Mouse (Mus musculus): ENCODE results near the gene Pias1.

Gene Pias1

DNA sequence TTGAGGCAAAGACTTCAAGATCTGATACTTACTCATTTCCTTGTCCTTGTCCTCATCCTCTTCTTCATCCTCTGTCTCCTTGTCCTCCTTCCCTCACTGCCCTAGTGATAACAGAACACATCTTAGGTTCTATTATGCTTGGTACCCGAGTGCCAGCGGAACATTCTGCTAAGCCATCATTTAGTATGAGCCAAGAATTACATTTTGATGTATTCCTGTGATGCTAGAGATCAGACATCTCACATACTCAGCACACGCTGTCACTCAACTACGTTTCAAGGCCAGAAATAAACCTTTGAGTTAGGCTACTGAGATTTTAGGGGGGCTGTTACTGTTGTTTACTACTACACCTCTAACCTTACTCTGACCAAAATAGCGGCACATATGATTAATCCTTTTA is at the start of gene Pias1:
Pias1 (minus strand) TSS at position 101 of the 400 bp plus-strand sequence.
- no peak for DNase-seq (ENCODE audit: low read depth, low spot score)

DNA sequence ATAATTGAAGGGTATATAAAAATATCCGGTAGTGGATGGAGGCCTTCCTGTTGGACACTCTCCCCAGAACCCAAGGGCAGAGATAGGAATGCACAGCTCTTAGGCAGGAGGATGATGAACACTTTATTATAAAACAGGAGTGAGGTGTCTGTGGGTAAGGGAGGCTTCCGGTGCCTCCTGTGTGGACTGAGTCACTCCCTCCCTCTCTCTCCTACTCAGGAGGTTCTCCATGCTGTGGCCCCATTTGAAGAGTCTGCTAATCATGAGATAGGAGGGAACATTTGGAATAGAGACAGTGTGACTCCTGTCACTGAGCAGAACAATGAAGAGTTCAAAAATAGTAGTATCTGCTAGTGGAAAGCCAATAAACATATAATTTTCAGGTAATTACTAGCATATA is 47.7 kb upstream of the Pias1 start:
- DNase-seq (ENCODE audit: low read depth, low spot score), result no peak

DNA sequence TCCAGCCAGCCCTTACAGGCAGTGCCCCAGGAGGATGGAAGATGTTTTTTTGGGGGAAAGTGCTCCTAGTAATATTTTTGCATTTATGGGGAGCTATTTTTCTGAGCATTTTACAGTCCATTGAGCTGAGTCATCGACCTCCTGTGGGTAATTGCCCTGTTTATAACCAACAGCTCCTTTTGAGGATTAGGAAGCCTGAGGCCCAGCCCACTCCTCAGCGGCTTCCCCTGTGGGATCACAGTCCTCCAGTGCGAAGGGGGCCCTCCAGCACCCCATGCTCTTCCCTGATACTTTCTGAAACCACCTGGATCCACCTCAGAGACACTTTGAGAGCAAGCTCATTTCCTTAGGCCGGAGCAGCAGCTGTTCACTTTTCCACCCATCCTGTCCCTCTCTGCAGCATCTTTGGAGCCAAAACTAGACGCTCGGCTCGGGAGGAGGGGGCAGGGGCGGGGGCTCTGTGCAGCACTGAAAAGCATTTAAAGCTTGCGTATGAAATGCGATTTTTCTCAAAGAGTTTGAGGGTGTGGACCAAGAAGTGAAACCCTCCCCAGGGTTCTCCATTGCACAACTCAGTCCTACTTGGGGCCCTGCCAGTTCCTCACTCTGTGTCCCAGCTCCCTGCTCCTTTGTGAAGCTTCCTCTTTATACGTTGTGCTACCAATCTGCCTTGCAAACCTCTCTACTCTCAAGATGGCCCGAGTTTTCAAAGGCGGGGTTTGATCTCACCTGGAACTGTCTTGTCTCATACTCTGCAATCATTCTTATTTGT is 43.5 kb upstream of the Pias1 start:
- peak; percentile 86 for DNase-seq (ENCODE audit: low read depth, low spot score)

DNA sequence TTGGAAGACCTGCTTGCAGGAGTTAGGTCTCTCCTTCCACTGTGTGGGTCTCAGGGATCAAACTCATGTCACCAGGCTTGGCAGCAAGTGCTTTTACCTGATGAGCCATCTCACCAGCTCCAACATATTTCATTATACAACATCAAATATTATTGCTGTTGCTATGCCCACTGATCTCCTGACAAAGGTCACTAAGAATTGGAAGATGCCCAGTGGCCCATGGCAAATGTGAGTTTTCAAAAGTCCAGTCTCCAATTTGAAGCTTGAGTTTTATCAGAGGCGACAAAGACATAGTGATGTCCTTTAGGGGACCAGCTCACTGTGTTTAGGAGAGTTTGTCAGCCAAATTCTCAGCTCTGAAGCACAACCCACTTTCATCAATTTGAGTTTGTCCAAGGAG is 34.8 kb upstream of the Pias1 start:
- DNase-seq (ENCODE audit: low read depth, low spot score), result no peak

GRCm38 (mm10) chr9:63007371-63007770 is 19.6 kb upstream of the Pias1 start:
- DNase-seq (ENCODE audit: low read depth, low spot score), result no peak

DNA sequence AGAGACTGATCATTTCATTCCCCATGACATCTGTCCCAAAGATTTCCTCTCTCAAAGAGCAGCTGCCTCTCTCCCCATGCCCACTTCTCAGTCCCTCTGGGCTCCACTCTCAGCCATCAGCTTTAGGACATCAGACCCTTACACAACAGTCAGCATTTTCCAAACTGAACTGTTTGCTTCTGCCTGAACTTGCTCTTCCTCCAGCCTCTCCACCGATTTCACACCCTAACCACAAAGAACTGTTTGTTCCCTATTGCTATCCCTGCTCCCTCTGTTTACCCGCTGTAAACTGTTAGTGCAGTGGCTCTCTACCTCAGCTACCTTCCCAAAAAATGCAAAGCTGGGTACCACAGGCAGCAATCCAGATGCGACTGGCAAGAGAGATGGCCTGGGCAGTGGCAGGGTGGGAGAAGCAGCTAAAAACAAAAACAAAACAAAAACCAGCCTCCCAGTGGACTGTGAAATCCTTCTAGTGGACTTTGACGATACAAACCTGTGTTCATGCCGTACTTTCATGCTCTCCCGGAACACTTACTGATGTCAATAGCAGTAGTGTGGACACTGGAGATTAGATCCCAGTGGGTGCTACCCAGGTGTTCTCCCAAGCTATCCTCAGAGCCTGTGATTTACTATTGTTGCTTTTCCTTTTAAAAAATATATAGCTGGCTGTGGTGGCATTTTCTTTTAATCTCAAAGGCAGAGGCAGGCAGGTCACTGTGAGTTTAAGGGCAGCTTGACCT is 18.5 kb upstream of the Pias1 start:
- DNase-seq (ENCODE audit: low read depth, low spot score), result peak; percentile 21

DNA sequence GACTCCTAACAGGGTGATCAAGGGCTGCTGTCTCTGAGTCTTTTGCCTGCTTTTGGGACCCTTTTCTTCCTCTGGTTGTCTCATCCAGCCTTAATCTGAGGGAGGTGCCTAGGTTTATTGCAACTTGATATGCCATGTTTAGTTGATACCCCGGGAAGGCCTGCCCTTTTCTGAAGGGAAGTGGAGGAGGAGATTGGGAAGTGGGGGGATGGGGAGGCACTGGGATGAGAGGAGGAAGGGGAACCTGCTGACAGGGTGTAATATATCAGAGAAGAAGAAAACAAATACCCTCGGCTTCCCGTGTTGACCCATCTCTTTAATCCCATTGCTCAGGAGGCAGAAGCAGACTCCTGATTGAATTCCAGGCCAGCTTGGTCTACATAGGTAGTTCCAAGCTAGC is 10.8 kb upstream of the Pias1 start:
- no peak for DNase-seq (ENCODE audit: low read depth, low spot score)

GRCm38 (mm10) chr9:62997626-62998025 is 9.9 kb upstream of the Pias1 start:
- DNase-seq (ENCODE audit: low read depth, low spot score), result no peak

GRCm38 (mm10) chr9:62995186-62995585 is 7.5 kb upstream of the Pias1 start:
- DNase-seq (ENCODE audit: low read depth, low spot score), result no peak

DNA sequence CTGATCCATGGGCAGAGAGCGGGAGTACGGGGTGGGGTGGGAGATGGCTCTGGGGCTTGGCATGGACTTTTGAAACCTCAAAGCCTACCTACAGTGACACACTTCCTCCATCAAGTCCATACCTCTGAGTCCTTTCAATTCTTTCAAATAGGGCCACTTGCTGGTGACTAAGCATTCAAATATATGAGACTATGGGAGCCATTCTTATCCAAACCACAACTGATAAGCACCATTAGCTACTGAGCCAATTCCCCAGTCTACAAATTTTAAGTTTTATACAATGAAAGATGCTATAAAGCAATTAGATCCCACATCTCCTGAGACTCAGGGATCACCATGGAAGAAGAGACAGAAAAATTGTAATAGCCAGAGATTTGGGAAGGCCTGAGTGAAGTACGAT is 2.4 kb upstream of the Pias1 start:
- no peak for DNase-seq (ENCODE audit: low read depth, low spot score)

DNA sequence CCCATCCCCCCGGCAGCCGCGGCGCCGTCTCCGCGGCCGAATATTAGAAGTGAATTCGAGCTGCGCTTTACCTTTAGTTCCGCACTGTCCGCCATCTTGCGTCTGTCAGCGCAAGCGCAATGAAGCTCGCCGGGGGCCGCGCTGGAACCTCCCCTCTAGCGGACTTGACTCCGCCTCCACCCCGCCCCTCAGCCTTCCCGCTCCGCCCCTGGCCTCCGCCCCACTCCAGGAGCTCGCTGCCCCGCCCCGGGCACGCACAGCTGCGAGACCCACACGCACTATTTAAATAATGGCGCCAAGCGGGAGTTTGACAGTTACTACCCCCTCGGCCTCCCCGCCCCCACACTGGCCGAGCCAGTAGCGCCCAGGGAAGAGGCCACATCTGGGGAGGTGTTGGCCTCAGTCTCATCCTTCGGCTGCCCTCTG is 6.9 kb downstream of the Pias1 start:
- peak; percentile 94 for DNase-seq (ENCODE audit: low read depth, low spot score)

GRCm38 (mm10) chr9:62980162-62980776 is 7.5 kb downstream of the Pias1 start:
- DNase-seq (ENCODE audit: low read depth, low spot score), result peak; percentile 11

DNA sequence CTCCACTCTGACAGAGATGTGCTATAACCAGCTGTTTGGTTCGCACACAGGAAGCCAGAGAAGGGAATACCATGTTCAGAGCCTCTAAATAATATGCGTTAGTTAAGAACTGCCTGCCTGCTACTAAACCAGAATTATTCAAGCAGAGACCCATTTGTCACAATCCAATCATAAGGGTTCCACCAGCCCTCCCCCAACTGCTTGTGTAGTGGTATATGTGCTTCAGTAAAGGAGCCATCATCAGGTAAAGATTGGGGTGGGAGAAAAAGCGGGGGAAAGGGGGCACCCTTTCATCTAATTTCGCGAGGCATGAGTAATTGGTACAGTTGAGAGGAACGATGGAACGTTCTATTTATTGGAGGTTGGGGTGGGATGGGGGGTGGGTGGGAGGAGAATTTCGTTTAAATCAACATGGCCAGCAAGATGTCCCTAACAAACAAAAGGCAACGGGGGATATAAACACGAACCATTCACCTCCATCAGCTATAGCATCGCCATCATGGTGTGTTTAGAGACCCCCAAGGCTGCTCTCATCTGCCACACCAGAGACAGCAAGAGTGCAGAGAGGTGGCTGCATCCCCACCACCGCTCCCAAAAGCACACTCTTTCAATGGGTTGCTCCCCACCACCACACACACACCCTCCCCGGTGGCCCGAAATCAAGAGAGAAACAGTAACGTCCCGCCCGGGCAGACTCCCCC is 8.1 kb downstream of the Pias1 start:
- no peak for DNase-seq (ENCODE audit: low read depth, low spot score)

- DNase-seq (ENCODE audit: low read depth, low spot score), result no peak
These were observed 10.6 kb downstream of the Pias1 start for GRCm38 (mm10) chr9:62977152-62977551.

DNA sequence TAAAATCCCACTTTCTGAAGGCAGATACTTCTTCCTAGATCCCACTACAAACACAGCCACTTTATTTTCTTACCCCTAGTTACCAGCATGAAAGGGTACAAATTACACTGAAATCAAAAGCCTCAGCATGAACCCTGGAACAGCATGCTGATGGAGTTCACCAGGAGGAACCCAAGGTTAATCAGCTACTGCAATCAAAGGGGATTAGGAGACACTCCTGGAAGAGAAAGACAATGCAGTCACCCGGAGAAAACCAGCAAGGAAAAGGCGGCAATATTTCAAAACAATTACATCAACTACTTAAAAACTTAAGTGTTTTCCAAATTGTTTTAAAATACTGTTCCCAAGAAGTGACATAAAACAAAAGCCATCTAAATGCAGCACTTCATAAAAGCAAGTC is 11.9 kb downstream of the Pias1 start:
- no peak for DNase-seq (ENCODE audit: low read depth, low spot score)

DNA sequence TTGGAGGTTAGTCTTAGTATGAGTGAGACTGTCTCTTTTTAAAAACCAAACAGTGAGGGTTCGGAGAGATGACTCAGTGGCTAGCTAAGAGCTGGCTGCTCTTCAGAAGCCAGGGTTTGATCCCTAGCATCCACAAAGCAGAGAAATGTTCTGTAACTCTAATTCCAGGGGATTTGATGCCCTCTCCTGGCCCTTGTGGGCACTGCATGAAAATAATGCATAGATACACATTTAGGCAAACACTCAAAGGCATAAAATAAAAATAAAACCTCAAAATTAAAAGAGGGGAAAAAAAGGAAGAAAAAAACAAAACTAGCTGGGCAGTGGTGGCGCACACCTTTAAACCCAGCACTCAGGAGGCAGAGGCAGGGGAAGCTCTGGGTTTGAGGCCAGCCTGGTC is 13.3 kb downstream of the Pias1 start:
- no peak for DNase-seq (ENCODE audit: low read depth, low spot score)

GRCm38 (mm10) chr9:62972073-62972745 is 15.5 kb downstream of the Pias1 start:
- DNase-seq (ENCODE audit: low read depth, low spot score), result no peak

GRCm38 (mm10) chr9:62970345-62970744 is 17.4 kb downstream of the Pias1 start:
- DNase-seq (ENCODE audit: low read depth, low spot score), result no peak

- DNase-seq (ENCODE audit: low read depth, low spot score), result no peak
These were observed 21.7 kb downstream of the Pias1 start for GRCm38 (mm10) chr9:62966018-62966417.

GRCm38 (mm10) chr9:62952713-62953112 is 35.0 kb downstream of the Pias1 start:
- no peak for DNase-seq (ENCODE audit: low read depth, low spot score)

DNA sequence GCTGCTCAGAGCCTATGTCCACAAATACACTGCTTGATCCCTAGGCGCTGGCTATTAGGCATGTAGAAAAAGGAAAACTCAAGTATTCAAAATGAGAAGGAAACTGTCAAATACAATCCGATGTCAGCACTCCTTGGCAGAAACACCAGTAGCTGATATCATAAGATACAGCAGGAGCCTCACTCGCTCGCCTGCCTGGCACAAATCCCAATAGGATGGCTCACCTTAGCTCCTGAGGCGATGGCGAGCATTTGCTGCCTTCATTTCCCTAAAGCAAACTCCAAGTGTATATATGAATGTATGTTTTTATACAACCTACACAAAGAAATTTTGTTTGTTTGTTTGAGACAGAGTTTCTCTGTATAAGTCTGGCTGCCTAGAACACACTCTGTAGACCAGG is 42.4 kb downstream of the Pias1 start:
- no peak for DNase-seq (ENCODE audit: low read depth, low spot score)

Data from skeletal muscle tissue, adult 2 months (tissue).